Mouse (Mus musculus): ENCODE measurements around the gene Tspan14. TPM values are rescaled to one million over a fixed set of nuclear protein-coding genes. Genes with fewer than 3 reads are reported as not detected.

Gene Tspan14
- 60.6 and 66.0 TPM in 2 replicates for total RNA-seq (2015)
- 72.4 and 76.5 TPM in 2 replicates for total RNA-seq (2017)

DNA sequence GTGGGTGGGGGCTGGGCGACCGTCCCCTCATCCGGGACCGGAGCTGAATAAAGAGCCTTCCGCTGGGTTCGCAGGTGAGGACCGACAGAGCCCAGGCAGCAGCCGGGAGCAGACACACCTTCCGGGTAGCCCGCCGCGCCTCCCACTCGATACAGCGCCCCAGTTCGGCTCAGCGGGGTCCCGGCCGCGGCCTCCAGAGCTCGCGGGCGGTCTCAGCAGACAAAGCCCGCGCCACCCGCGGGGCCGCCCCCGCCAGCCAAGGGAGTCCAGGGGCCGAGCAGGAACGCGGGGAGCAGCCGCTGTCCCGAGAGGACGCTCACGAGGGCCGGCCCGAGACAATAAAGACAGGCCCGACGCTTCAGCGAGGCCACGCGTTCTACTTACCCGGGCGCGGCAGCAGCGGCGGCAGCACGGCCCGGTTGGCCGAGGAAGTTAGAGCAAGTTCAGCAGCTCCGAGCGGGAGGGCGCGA is at the start of gene Tspan14:
TSS of gene Tspan14 (minus strand) at position 416 of the 470 bp plus-strand sequence.
- ATAC-seq (ENCODE audit: poor library complexity, severe bottlenecking): no peak

DNA sequence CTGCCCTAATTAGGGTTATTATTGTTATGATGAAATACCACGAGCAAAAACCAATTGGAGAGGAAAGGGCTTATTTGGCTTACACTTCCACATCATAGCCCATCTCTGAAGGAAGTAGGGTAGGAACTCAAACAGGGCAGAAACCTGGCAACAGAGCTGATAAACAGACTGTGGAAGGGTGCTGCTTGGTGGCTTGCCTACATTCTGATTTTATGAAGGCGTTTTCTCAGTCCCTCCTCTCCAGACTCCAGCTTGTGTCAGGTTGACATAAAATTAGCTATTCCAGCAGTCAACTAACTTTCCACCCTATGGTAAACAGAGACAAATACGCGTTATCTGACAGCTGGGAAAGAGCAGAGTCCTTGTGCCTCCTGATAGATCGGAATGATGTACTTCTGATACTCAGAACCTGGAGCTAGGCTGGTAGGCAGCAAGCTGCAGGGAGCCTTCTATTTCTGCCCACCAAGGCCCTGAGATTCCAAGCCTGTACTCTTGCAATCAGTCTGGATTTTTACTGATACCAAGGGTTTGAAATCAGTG is 48.2 kb upstream of the Tspan14 start:
- no peak for ATAC-seq (ENCODE audit: poor library complexity, severe bottlenecking)

DNA sequence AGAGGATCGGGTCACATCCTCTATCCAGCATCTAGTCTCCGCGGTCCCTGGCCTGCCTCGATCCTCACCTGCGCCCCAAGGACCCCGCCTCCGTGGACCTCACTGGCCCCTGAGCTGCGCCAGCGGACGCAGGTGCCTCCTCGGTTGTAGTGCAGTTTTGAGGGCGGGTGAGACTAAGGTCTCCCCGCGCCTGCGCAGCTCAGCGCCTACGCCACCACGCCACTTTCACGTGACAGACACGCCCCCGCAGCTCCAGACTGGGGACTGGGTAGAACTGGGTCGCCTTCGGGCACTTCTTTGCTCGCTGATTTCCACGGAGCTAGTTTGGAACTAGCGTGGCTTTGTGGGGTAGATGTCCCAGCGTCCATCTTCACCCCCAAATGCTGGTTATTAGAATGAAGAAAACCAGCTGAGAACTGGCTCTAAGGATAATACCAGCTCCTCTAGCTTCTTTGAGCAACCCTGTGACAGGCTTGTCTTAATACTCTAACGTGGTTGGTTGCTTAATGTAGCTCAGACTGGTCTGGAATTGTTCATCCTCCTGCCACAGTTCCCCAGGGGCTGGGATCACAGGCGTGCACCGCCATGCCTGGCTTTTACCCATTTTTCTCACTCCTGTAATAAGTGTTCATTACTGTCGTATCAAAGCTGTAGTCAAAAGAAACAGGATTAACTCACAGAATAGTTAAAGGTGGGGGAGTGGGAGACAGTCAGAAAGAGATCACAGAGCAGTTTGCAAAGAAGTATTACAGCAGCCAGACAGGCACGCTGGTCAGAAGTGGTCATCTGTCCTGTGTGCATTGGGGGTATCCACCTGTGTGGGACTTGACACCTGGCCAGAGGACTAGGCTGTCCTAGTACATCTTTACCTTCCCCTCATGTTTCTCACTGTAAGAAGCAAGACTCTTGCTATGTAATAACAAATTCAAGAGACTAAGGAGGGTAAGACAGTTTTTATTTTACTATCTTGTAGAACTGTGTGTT is 47.3 kb upstream of the Tspan14 start, which contains the start of gene Fam213a:
TSS of gene Fam213a (minus strand) at position 159 of the 984 bp plus-strand sequence.
- peak; percentile 91 for ATAC-seq (ENCODE audit: poor library complexity, severe bottlenecking)

GRCm38 (mm10) chr14:41013143-41013542 is 46.5 kb upstream of the Tspan14 start:
- no peak for ATAC-seq (ENCODE audit: poor library complexity, severe bottlenecking)

DNA sequence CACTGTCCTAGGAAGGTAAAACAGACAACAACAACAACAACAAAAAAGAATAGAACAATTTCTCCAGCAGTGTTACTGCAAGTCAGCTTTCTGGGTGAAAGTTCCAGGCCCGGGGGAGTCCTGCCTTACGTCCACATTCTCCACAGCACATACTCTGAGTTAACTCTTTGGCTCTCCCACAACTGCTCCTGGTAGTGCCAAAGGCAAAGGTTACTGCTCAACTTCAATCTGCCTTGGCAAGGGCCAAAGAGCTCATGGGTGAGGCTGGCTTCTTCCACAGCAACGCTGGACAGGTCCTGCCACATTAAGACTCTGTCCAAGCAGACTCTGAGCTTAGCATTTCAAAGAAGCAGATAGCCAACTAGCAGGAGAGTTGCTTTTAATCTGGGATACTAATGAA is 45.3 kb upstream of the Tspan14 start:
- ATAC-seq (ENCODE audit: poor library complexity, severe bottlenecking): no peak

DNA sequence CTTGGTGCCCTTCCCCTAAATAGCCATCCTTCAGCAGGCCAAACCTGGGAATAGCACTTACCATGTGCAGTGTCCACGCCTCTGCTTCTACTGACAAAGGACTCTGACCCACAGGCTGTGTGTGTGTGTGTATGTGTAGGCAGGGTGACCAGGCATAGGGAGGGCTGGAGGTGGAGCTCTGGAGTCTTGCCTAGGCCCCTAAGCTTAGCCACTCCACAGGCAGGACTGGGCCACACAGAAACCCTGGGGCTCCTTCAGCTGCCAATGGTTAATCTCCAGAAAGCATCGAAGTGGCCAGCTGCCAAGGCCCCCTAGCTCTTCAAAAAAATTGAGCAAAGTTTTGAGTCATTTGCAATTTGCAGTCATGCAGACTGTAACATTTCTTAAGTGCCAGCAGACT is 41.5 kb upstream of the Tspan14 start:
- ATAC-seq (ENCODE audit: poor library complexity, severe bottlenecking): no peak

DNA sequence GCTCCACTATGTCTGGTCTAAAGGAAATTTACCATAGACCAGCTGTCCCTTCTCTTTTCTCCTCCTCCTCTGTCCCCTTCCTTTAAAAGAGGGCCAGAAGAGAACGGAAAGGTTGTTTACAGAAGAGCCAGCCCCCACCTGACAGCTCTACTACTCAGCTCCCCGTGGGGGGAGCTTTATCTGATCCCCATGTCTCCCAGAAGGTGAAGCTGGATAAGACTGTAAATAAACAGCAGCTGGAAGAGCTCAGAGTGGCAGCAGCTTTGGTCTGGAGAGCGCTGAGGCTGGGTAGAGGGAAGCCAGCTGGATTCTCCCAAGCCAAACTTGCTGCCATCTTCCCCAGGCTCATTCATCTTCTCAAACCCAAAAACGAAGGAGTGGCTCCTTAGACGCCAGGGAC is 41.0 kb upstream of the Tspan14 start:
- ATAC-seq (ENCODE audit: poor library complexity, severe bottlenecking): no peak

GRCm38 (mm10) chr14:41006899-41007298 is 40.3 kb upstream of the Tspan14 start:
- peak; percentile 44; the same call in 1 of the 2 replicates for ATAC-seq (ENCODE audit: poor library complexity, severe bottlenecking)

- ATAC-seq (ENCODE audit: poor library complexity, severe bottlenecking): no peak
Measured at GRCm38 (mm10) chr14:41006263-41006662, 39.7 kb upstream of the Tspan14 start.

GRCm38 (mm10) chr14:41005716-41006115 is 39.1 kb upstream of the Tspan14 start:
- ATAC-seq (ENCODE audit: poor library complexity, severe bottlenecking): no peak

GRCm38 (mm10) chr14:41004201-41005141 is 37.9 kb upstream of the Tspan14 start:
- ATAC-seq (ENCODE audit: poor library complexity, severe bottlenecking): no peak

GRCm38 (mm10) chr14:41001576-41001975 is 35.0 kb upstream of the Tspan14 start:
- no peak for ATAC-seq (ENCODE audit: poor library complexity, severe bottlenecking)

GRCm38 (mm10) chr14:41000801-41001200 is 34.2 kb upstream of the Tspan14 start:
- ATAC-seq (ENCODE audit: poor library complexity, severe bottlenecking): no peak

DNA sequence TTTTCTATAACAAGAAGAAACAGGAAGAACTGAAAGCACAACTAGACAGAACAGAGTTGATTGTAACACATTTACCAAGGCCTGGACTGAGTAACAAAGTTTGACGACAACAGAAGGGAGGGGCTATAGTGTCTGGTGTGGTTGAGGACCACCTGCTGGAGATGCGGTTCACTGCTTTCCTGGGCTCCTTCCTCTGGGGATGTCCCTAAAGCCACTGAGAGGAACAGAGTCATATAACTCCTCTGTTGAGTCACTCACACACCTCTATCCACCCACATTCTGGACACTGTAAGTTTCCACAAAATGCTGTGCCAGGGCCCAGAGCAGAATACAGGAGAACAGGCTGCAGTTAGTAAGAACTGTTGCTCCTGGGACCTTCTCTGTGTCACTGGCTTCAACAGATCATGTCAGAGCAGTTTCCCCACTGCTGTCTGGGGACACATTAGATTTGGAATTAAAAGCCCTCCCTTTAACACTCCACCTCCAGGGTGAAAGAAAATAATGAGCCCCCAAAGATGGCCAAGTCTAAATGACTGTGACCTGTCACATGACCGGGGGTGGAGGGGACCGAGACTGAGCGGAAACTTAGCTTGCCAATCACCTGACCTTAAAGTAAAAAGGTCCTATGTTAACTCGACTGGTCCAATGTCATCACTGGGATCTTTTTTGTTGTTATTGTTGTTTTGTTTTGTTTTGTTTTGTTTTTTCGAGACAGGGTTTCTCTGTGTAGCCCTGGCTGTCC is 33.5 kb upstream of the Tspan14 start:
- peak; percentile 35 for ATAC-seq (ENCODE audit: poor library complexity, severe bottlenecking)

- no peak for ATAC-seq (ENCODE audit: poor library complexity, severe bottlenecking)
Measured at GRCm38 (mm10) chr14:40996171-40996570, 29.6 kb upstream of the Tspan14 start.

GRCm38 (mm10) chr14:40992464-40992863 is 25.9 kb upstream of the Tspan14 start:
- ATAC-seq (ENCODE audit: poor library complexity, severe bottlenecking): no peak

DNA sequence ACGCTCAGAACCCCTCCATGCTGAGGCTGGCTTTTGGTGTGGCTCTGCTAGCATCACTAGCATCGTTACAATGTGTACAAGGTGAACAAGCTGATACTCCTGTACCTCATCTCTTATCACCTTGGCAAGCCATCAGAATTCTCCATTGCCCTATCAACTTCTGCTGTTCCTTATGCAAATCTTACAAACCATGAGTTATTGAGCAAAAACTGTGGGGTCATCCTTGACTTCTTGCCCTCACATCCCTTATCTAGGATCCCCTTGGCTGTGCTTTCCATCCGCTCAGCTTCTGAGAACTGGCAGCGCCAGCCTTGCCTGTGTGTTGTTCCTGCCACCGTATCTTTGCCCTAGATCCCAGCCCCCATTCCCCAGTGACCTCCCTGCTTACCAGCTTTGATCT is 22.2 kb upstream of the Tspan14 start:
- ATAC-seq (ENCODE audit: poor library complexity, severe bottlenecking): no peak

DNA sequence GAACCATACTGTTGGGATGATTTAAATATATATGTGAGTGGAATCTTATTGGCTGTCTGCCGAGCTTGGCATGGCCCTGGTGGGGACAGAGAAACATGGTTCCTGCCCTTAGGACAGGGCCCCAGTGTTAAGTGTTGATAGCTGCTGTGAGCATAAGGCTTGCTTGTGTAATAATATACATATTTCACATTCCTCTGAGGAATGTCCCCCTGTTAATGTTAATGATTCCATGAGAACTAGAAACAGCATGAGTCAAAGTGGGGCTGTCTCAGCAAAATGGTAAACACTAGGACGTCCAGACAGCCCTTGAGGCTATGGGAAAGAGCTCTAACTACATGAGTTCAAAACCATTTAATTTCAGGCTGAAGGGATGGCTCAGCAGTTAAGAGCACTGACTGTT is 20.6 kb upstream of the Tspan14 start:
- no peak for ATAC-seq (ENCODE audit: poor library complexity, severe bottlenecking)

- peak; percentile 54; the same call in 1 of the 2 replicates for ATAC-seq (ENCODE audit: poor library complexity, severe bottlenecking)
Measured at GRCm38 (mm10) chr14:40985635-40986034, 19.0 kb upstream of the Tspan14 start.

- ATAC-seq (ENCODE audit: poor library complexity, severe bottlenecking): no peak
Measured at GRCm38 (mm10) chr14:40979723-40980122, 13.1 kb upstream of the Tspan14 start.
